ENCODE assay signal across 29 mouse cellular contexts in genomic region chr9:21943638-21944037, GRCm38 (mm10). TPM values are rescaled to one million over a fixed set of nuclear protein-coding genes. Genes with fewer than 3 reads are reported as not detected.
DNase-seq lines count a peak whose midpoint lies in the region; ATAC-seq lines count a peak whose summit lies in the region.
"Had no signal": no experiment of that assay in that cellular context is flagged by ENCODE, and none has a peak within 500 bp of the region (broad histone marks: within the 10 kb centered on the region; RNA-seq: fewer than 3 reads in every experiment).

No protein-coding gene starts in this region.

- H3K9ac ChIP-seq in forebrain, embryonic 13.5 days = no peak overlapping the region
- H3K9ac ChIP-seq in forebrain, embryonic 12.5 days = no peak overlapping the region
- no peak overlapping the region for H3K9ac ChIP-seq in hindbrain, embryonic 11.5 days (ENCODE audit: low read depth, low read length)
- no peak overlapping the region for H3K9ac ChIP-seq in hindbrain, embryonic 16.5 days (ENCODE audit: low read depth, low read length)
- no peak overlapping the region for H3K9ac ChIP-seq in neural tube, embryonic 14.5 days (replicated peaks; ENCODE audit: low read depth, low read length)
- no peak overlapping the region for H3K9ac ChIP-seq in neural tube, embryonic 15.5 days (replicated peaks)
- H3K9ac ChIP-seq: embryonic facial prominence, embryonic 15.5 days; hindbrain, embryonic 15.5 days; intestine, embryonic 15.5 days; limb, embryonic 12.5 days; liver, embryonic 15.5 days; lung, embryonic 14.5 days; midbrain, embryonic 12.5 days; neural tube, embryonic 12.5 days had no signal

- ATAC-seq in forebrain, embryonic 13.5 days = 0 out of 2 replicates have a peak, but pooled peaks have one; percentile 1
- no peak; the same call in 1 of the 2 replicates for ATAC-seq in forebrain, embryonic 12.5 days (ENCODE audit: low FRiP score)
- 0 out of 2 replicates have a peak, but pooled peaks have one; percentile 33 for ATAC-seq in hindbrain, embryonic 11.5 days (ENCODE audit: low FRiP score)
- no peak for ATAC-seq in hindbrain, embryonic 16.5 days
- 0 out of 2 replicates have a peak, but pooled peaks have one; percentile 22 for ATAC-seq in neural tube, embryonic 14.5 days (ENCODE audit: low read depth)
- ATAC-seq in neural tube, embryonic 15.5 days (ENCODE audit: low FRiP score) = no peak

- H3K4me3 ChIP-seq in forebrain, embryonic 13.5 days = no peak overlapping the region
- H3K4me3 ChIP-seq in forebrain, embryonic 12.5 days (replicated peaks) = no peak overlapping the region
- no peak overlapping the region for H3K4me3 ChIP-seq in hindbrain, embryonic 11.5 days (ENCODE audit: low read depth, low read length)
- no peak overlapping the region for H3K4me3 ChIP-seq in hindbrain, embryonic 16.5 days (ENCODE audit: low read length)
- no peak overlapping the region for H3K4me3 ChIP-seq in neural tube, embryonic 14.5 days (ENCODE audit: low read depth, low read length)
- no peak overlapping the region for H3K4me3 ChIP-seq in neural tube, embryonic 15.5 days (replicated peaks)
- H3K4me3 ChIP-seq: embryonic facial prominence, embryonic 10.5 days; embryonic facial prominence, embryonic 15.5 days; hindbrain, embryonic 15.5 days; intestine, embryonic 15.5 days; layer of hippocampus, adult 2 months; left cerebral cortex, adult 2 months; limb, embryonic 12.5 days; liver, embryonic 15.5 days; midbrain, embryonic 12.5 days; myocyte; neural tube, embryonic 12.5 days had no signal

- peaks cover 11% of the 10 kb centered on the region; the same call in 1 of the 2 replicates for H3K27me3 ChIP-seq in forebrain, embryonic 13.5 days
- H3K27me3 ChIP-seq in forebrain, embryonic 12.5 days = peaks cover 26% of the 10 kb centered on the region
- H3K27me3 ChIP-seq in hindbrain, embryonic 11.5 days (ENCODE audit: control insufficient read depth, insufficient read depth, low read length) = peaks cover 7% of the 10 kb centered on the region; the same call in 1 of the 2 replicates
- no peaks in the 10 kb centered on the region for H3K27me3 ChIP-seq in hindbrain, embryonic 16.5 days (replicated peaks; ENCODE audit: control insufficient read depth, insufficient read depth, low read length)
- no peaks in the 10 kb centered on the region for H3K27me3 ChIP-seq in neural tube, embryonic 14.5 days (ENCODE audit: control insufficient read depth, insufficient read depth, low read length)
- H3K27me3 ChIP-seq in neural tube, embryonic 15.5 days (replicated peaks) = 0 out of 2 replicates have a peak, but pooled peaks cover 5% of the 10 kb centered on the region
- H3K27me3 ChIP-seq: hindbrain, embryonic 15.5 days had no signal

- WGBS in forebrain, embryonic 13.5 days = 59% methylated on average over 12 of the region's 12 CpGs
- 57% methylated on average over 12 of the region's 12 CpGs for WGBS in forebrain, embryonic 12.5 days
- WGBS in hindbrain, embryonic 11.5 days = 54% methylated on average over 12 of the region's 12 CpGs
- 52% methylated on average over 12 of the region's 12 CpGs for WGBS in hindbrain, embryonic 16.5 days
- WGBS in neural tube, embryonic 14.5 days = 51% methylated on average over 12 of the region's 12 CpGs
- WGBS in neural tube, embryonic 15.5 days = 50% methylated on average over 12 of the region's 12 CpGs

- DNase-seq in hindbrain, embryonic 11.5 days (ENCODE audit: low spot score) = no peak
- DNase-seq in spleen, adult 12 weeks (ENCODE audit: low spot score) = no peak
- DNase-seq: adrenal gland, postnatal 10 days; cerebellum, adult 8-10 months; gastrocnemius, postnatal 25 days; heart, postnatal 4 days; kidney, adult 2 months; lung, postnatal 14 days; right cerebral cortex, postnatal 25 days; spleen, adult 18-20 months; thymus, postnatal 14 days had no signal

- H3K4me1 ChIP-seq in forebrain, embryonic 13.5 days = no peaks in the 10 kb centered on the region
- H3K4me1 ChIP-seq in forebrain, embryonic 12.5 days = peaks cover 12% of the 10 kb centered on the region
- no peaks in the 10 kb centered on the region; the same call in 1 of the 2 replicates for H3K4me1 ChIP-seq in hindbrain, embryonic 11.5 days (replicated peaks; ENCODE audit: control insufficient read depth, insufficient read depth, low read length)
- peaks cover 3% of the 10 kb centered on the region for H3K4me1 ChIP-seq in hindbrain, embryonic 16.5 days (ENCODE audit: control insufficient read depth, insufficient read depth, low read depth, low read length)
- no peaks in the 10 kb centered on the region for H3K4me1 ChIP-seq in neural tube, embryonic 14.5 days (ENCODE audit: control insufficient read depth, insufficient read depth, low read length)
- peaks cover 12% of the 10 kb centered on the region for H3K4me1 ChIP-seq in neural tube, embryonic 15.5 days

- H3K4me2 ChIP-seq in forebrain, embryonic 13.5 days = no peak overlapping the region
- no peak overlapping the region for H3K4me2 ChIP-seq in forebrain, embryonic 12.5 days
- H3K4me2 ChIP-seq in hindbrain, embryonic 11.5 days (replicated peaks; ENCODE audit: low read depth, low read length) = no peak overlapping the region
- H3K4me2 ChIP-seq in hindbrain, embryonic 16.5 days (ENCODE audit: low read length) = no peak overlapping the region
- H3K4me2 ChIP-seq in neural tube, embryonic 14.5 days (ENCODE audit: low read depth, low read length) = no peak overlapping the region
- H3K4me2 ChIP-seq in neural tube, embryonic 15.5 days = no peak overlapping the region
- H3K4me2 ChIP-seq: embryonic facial prominence, embryonic 15.5 days; hindbrain, embryonic 15.5 days; lung, embryonic 14.5 days; midbrain, embryonic 12.5 days; neural tube, embryonic 12.5 days had no signal

- no peak overlapping the region for H3K27ac ChIP-seq in forebrain, embryonic 13.5 days
- H3K27ac ChIP-seq in forebrain, embryonic 12.5 days = no peak overlapping the region
- H3K27ac ChIP-seq in hindbrain, embryonic 11.5 days (ENCODE audit: low read depth, low read length) = no peak overlapping the region
- H3K27ac ChIP-seq in hindbrain, embryonic 16.5 days (ENCODE audit: low read depth, low read length) = no peak overlapping the region
- no peak overlapping the region for H3K27ac ChIP-seq in neural tube, embryonic 14.5 days (ENCODE audit: low read depth, low read length)
- no peak overlapping the region for H3K27ac ChIP-seq in neural tube, embryonic 15.5 days (replicated peaks)
- H3K27ac ChIP-seq: embryonic facial prominence, embryonic 10.5 days; embryonic facial prominence, embryonic 15.5 days; heart, embryonic 10.5 days; hindbrain, embryonic 15.5 days; intestine, embryonic 15.5 days; layer of hippocampus, adult 2 months; left cerebral cortex, adult 2 months; limb, embryonic 12.5 days; liver, embryonic 15.5 days; midbrain, embryonic 12.5 days; neural tube, embryonic 12.5 days had no signal

- no peaks in the 10 kb centered on the region for H3K9me3 ChIP-seq in forebrain, embryonic 13.5 days (replicated peaks)
- no peaks in the 10 kb centered on the region for H3K9me3 ChIP-seq in forebrain, embryonic 12.5 days
- H3K9me3 ChIP-seq in hindbrain, embryonic 11.5 days (ENCODE audit: control insufficient read depth, low read length) = no peaks in the 10 kb centered on the region
- no peaks in the 10 kb centered on the region for H3K9me3 ChIP-seq in hindbrain, embryonic 16.5 days (ENCODE audit: control insufficient read depth, low read length)
- no peaks in the 10 kb centered on the region for H3K9me3 ChIP-seq in neural tube, embryonic 14.5 days (ENCODE audit: control insufficient read depth, low read length)
- H3K9me3 ChIP-seq in neural tube, embryonic 15.5 days (replicated peaks) = no peaks in the 10 kb centered on the region
- H3K9me3 ChIP-seq: embryonic facial prominence, embryonic 10.5 days; embryonic facial prominence, embryonic 15.5 days; heart, embryonic 10.5 days; hindbrain, embryonic 15.5 days; intestine, embryonic 15.5 days; limb, embryonic 12.5 days; liver, embryonic 15.5 days; midbrain, embryonic 12.5 days; neural tube, embryonic 12.5 days had no signal

- peaks cover 37% of the 10 kb centered on the region for H3K36me3 ChIP-seq in forebrain, embryonic 13.5 days (ENCODE audit: poor library complexity, severe bottlenecking)
- peaks cover 14% of the 10 kb centered on the region for H3K36me3 ChIP-seq in forebrain, embryonic 12.5 days (replicated peaks)
- H3K36me3 ChIP-seq in hindbrain, embryonic 11.5 days (ENCODE audit: control insufficient read depth, insufficient read depth, low read length) = no peaks in the 10 kb centered on the region
- H3K36me3 ChIP-seq in hindbrain, embryonic 16.5 days (ENCODE audit: control insufficient read depth, insufficient read depth, low read length) = peaks cover 25% of the 10 kb centered on the region
- peaks cover 11% of the 10 kb centered on the region; the same call in 1 of the 2 replicates for H3K36me3 ChIP-seq in neural tube, embryonic 14.5 days (ENCODE audit: control insufficient read depth, insufficient read depth, low read length)
- peaks cover 64% of the 10 kb centered on the region for H3K36me3 ChIP-seq in neural tube, embryonic 15.5 days
- H3K36me3 ChIP-seq: embryonic facial prominence, embryonic 10.5 days; heart, embryonic 10.5 days; intestine, embryonic 15.5 days; liver, embryonic 15.5 days had no signal

RNA-seq across cellular contexts. Expression of gene Plppr2, which starts 6.8 kb away (rescaled TPM):
- polyA plus RNA-seq in forebrain, embryonic 13.5 days (2015; fragmentation: Nextera tagmentation; extraction: Ambion mirVana) = 37.8 and 44.1 TPM in 2 replicates
- polyA plus RNA-seq in forebrain, embryonic 12.5 days (2016; fragmentation: Nextera tagmentation; extraction: Ambion mirVana) = 37.0 and 40.9 TPM in 2 replicates
- polyA plus RNA-seq in hindbrain, embryonic 11.5 days (2014; fragmentation: Nextera tagmentation; extraction: Ambion mirVana) = 21.0 and 22.3 TPM in 2 replicates
- polyA plus RNA-seq in hindbrain, embryonic 16.5 days (2015; fragmentation: Nextera tagmentation; extraction: Ambion mirVana) = 106 and 115 TPM in 2 replicates
- polyA plus RNA-seq in neural tube, embryonic 14.5 days (2014; fragmentation: Nextera tagmentation; extraction: Ambion mirVana) = 83.5 and 89.6 TPM in 2 replicates
- polyA plus RNA-seq in neural tube, embryonic 15.5 days (2015; fragmentation: Nextera tagmentation; extraction: Ambion mirVana) = 86.4 and 100 TPM in 2 replicates

RNA-seq across cellular contexts. Expression of gene Swsap1, which starts 11.9 kb away (rescaled TPM):
- 8.6 and 12.1 TPM in 2 replicates for polyA plus RNA-seq in forebrain, embryonic 13.5 days (2015; fragmentation: Nextera tagmentation; extraction: Ambion mirVana)
- 7.4 and 9.5 TPM in 2 replicates for polyA plus RNA-seq in forebrain, embryonic 12.5 days (2016; fragmentation: Nextera tagmentation; extraction: Ambion mirVana)
- 14.6 and 20.4 TPM in 2 replicates for polyA plus RNA-seq in hindbrain, embryonic 11.5 days (2014; fragmentation: Nextera tagmentation; extraction: Ambion mirVana)
- 8.1 and 8.7 TPM in 2 replicates for polyA plus RNA-seq in hindbrain, embryonic 16.5 days (2015; fragmentation: Nextera tagmentation; extraction: Ambion mirVana)
- 10.1 and 21.3 TPM in 2 replicates for polyA plus RNA-seq in neural tube, embryonic 14.5 days (2014; fragmentation: Nextera tagmentation; extraction: Ambion mirVana)
- polyA plus RNA-seq in neural tube, embryonic 15.5 days (2015; fragmentation: Nextera tagmentation; extraction: Ambion mirVana) = 9.5 and 10.8 TPM in 2 replicates

RNA-seq across cellular contexts. Expression of gene Tmem205, which starts 16.3 kb away (rescaled TPM):
- polyA plus RNA-seq in forebrain, embryonic 13.5 days (2015; fragmentation: Nextera tagmentation; extraction: Ambion mirVana) = 42.2 and 42.3 TPM in 2 replicates
- 32.9 and 33.3 TPM in 2 replicates for polyA plus RNA-seq in forebrain, embryonic 12.5 days (2016; fragmentation: Nextera tagmentation; extraction: Ambion mirVana)
- polyA plus RNA-seq in hindbrain, embryonic 11.5 days (2014; fragmentation: Nextera tagmentation; extraction: Ambion mirVana) = 34.7 and 39.3 TPM in 2 replicates
- 56.5 and 61.0 TPM in 2 replicates for polyA plus RNA-seq in hindbrain, embryonic 16.5 days (2015; fragmentation: Nextera tagmentation; extraction: Ambion mirVana)
- 48.6 and 49.6 TPM in 2 replicates for polyA plus RNA-seq in neural tube, embryonic 14.5 days (2014; fragmentation: Nextera tagmentation; extraction: Ambion mirVana)
- 52.8 and 54.6 TPM in 2 replicates for polyA plus RNA-seq in neural tube, embryonic 15.5 days (2015; fragmentation: Nextera tagmentation; extraction: Ambion mirVana)

RNA-seq across cellular contexts. Expression of gene Ccdc159, which starts 16.4 kb away (rescaled TPM):
- 5.0 and 6.6 TPM in 2 replicates for polyA plus RNA-seq in forebrain, embryonic 13.5 days (2015; fragmentation: Nextera tagmentation; extraction: Ambion mirVana)
- polyA plus RNA-seq in forebrain, embryonic 12.5 days (2016; fragmentation: Nextera tagmentation; extraction: Ambion mirVana) = 5.2 and 5.8 TPM in 2 replicates
- 3.3 and 3.9 TPM in 2 replicates for polyA plus RNA-seq in hindbrain, embryonic 11.5 days (2014; fragmentation: Nextera tagmentation; extraction: Ambion mirVana)
- 9.7 and 9.8 TPM in 2 replicates for polyA plus RNA-seq in hindbrain, embryonic 16.5 days (2015; fragmentation: Nextera tagmentation; extraction: Ambion mirVana)
- polyA plus RNA-seq in neural tube, embryonic 14.5 days (2014; fragmentation: Nextera tagmentation; extraction: Ambion mirVana) = 7.0 and 8.1 TPM in 2 replicates
- polyA plus RNA-seq in neural tube, embryonic 15.5 days (2015; fragmentation: Nextera tagmentation; extraction: Ambion mirVana) = 8.9 and 10.0 TPM in 2 replicates

RNA-seq across cellular contexts. Expression of gene Epor, which starts 19.7 kb away (rescaled TPM):
- polyA plus RNA-seq in forebrain, embryonic 13.5 days (2015; fragmentation: Nextera tagmentation; extraction: Ambion mirVana) = 0.99 and 1.9 TPM in 2 replicates
- 2.0 and 4.1 TPM in 2 replicates for polyA plus RNA-seq in forebrain, embryonic 12.5 days (2016; fragmentation: Nextera tagmentation; extraction: Ambion mirVana)
- 4.2 and 5.2 TPM in 2 replicates for polyA plus RNA-seq in hindbrain, embryonic 11.5 days (2014; fragmentation: Nextera tagmentation; extraction: Ambion mirVana)
- 1.2 and 1.4 TPM in 2 replicates for polyA plus RNA-seq in hindbrain, embryonic 16.5 days (2015; fragmentation: Nextera tagmentation; extraction: Ambion mirVana)
- 0.67 and 2.0 TPM in 2 replicates for polyA plus RNA-seq in neural tube, embryonic 14.5 days (2014; fragmentation: Nextera tagmentation; extraction: Ambion mirVana)
- 1.0 and 2.2 TPM in 2 replicates for polyA plus RNA-seq in neural tube, embryonic 15.5 days (2015; fragmentation: Nextera tagmentation; extraction: Ambion mirVana)

Comparison
In these comparisons a context has a peak if more than half of its experiments do, and no peak if none do; other contexts are left out.
1. ATAC-seq: peak in forebrain, embryonic 13.5 days (single experiment), hindbrain, embryonic 11.5 days (single experiment) and neural tube, embryonic 14.5 days (single experiment); none in forebrain, embryonic 12.5 days (single experiment), hindbrain, embryonic 16.5 days (single experiment) and neural tube, embryonic 15.5 days (single experiment).